Mouse (Mus musculus) central nervous system, embryonic 14 days (tissue): ENCODE results near the gene Cyth1. TPM values are rescaled to one million over a fixed set of nuclear protein-coding genes. Genes with fewer than 3 reads are reported as not detected.

ENCODE experiments used
- polyA plus RNA-seq: library from polyadenylated mRNA; depleted of rRNA; stranded (reverse); fragments of >200 nt; gene quantifications from 2 replicates; pipeline ENCODE4 v1.2.3, GENCODE M21; 2012; rRNA removed

The Cyth1 gene
- polyA plus RNA-seq = 34.8 and 35.3 TPM in 2 replicates

GRCm38 (mm10) chr11:118248150-118249011 is at the start of gene Cyth1:
Gene Cyth1, minus strand, starts transcription at chr11:118248592.

DNA sequence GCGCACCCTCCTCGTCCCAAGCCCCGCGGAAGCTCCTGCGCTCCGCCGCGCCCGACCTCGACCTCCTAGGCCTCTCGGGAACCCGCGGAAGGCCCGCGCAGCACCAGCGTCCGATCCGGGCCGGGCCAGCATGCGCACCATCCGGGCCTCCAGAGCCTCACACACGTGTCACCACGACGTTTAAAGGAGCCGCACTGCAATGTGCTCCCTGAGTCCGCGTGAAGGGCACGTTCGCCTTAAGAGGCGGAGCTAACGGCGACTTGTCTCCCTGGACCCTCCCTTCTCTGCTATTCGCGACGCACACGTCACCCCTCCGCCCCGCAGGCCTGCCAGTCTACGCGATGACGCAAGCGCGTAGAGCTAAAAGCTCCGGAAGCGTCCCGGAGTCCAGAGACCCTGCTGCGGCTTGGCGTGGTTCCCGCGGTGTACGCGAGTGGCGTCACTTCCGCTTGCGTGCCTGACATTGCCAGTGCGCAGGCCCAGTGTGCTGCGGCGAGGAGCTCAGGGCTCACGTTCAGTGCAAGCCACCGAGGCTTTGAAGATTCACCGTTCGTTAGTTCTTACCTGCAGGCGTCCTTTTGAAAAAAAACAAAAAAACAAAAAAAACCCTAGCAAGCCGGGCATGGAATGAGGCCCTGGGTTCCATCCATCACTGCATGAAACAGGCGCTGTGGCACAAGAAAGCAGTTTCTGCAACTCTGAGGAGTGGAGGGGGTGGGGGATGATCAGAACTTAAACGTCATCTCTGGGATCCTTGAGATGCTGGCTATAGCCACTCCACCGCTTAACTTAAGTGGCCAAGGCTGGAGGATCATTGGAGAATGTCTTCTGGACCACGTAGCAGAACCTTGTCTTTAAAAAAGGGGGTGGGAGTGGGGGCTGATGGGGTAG is 41.9 kb upstream of the Cyth1 start, which contains the start of gene Usp36:
Usp36 (minus strand) TSS at position 246 of the 891 bp plus-strand sequence.

GRCm38 (mm10) chr11:118130534-118130933 is 117.9 kb downstream of the Cyth1 start, which contains the start of gene Dnah17:
Gene Dnah17, minus strand, starts transcription at chr11:118130634.

Other genes starting within 250 kb of the Cyth1 start
- 0.09 TPM in 2 replicates for gene Dnah17, start 118.0 kb downstream of the Cyth1 start, polyA plus RNA-seq
- gene Usp36, start 41.7 kb upstream of the Cyth1 start, polyA plus RNA-seq = 18.4 and 20.0 TPM in 2 replicates
- 0.37 and 0.55 TPM in 2 replicates for gene Cep295nl, start 93.9 kb upstream of the Cyth1 start, polyA plus RNA-seq
- 63.0 and 89.1 TPM in 2 replicates for gene Timp2, start 107.1 kb upstream of the Cyth1 start, polyA plus RNA-seq
- gene Lgals3bp, start 153.5 kb upstream of the Cyth1 start, polyA plus RNA-seq = 11.6 and 13.5 TPM in 2 replicates
- gene Cant1, start 170.5 kb upstream of the Cyth1 start, polyA plus RNA-seq = 35.0 and 37.3 TPM in 2 replicates
- gene C1qtnf1, start 179.6 kb upstream of the Cyth1 start, polyA plus RNA-seq = 3.9 and 7.0 TPM in 2 replicates
- 6.0 and 8.7 TPM in 2 replicates for gene Engase, start 228.2 kb upstream of the Cyth1 start, polyA plus RNA-seq